Mouse (Mus musculus) stomach, embryonic 15.5 days (tissue): ENCODE data around the gene Mrpl28. TPM values are rescaled to one million over a fixed set of nuclear protein-coding genes. Genes with fewer than 3 reads are reported as not detected.
"Not testable (repeated sequence)": the region's sequence is repeated elsewhere in the genome, so short reads cannot be mapped to it uniquely, and the experiment has no call there.

ENCODE experiments used
- ATAC-seq: fragments of 200-750 bp; cut with Nextera tagmentation; 2 replicates; pipeline ENCODE4 v1.8.0; 2017; ENCODE audit warnings: low read depth, moderate number of reproducible peaks, moderate TSS enrichment; ENCODE audit not compliant: insufficient read depth, low FRiP score
- H3K27ac ChIP-seq: fragments of 300-500 bp; sonication (generic); 2 replicates; pipeline ENCODE4 v1.5.1; 2015; ENCODE audit warnings: mild to moderate bottlenecking, inconsistent platforms
- H3K27me3 ChIP-seq: fragments of 300-500 bp; sonication (generic); replicated peaks from 2 replicates; pipeline ENCODE4 v1.6.1; 2015; ENCODE audit warnings: inconsistent platforms
- H3K36me3 ChIP-seq: fragments of 300-500 bp; sonication (generic); 2 replicates; pipeline ENCODE4 v1.6.1; 2015; ENCODE audit warnings: inconsistent platforms
- H3K4me1 ChIP-seq: fragments of 300-500 bp; sonication (generic); 2 replicates; pipeline ENCODE4 v1.6.1; 2015; ENCODE audit warnings: inconsistent platforms
- H3K4me2 ChIP-seq: fragments of 300-500 bp; sonication (generic); 2 replicates; pipeline ENCODE4 v1.6.1; 2015; ENCODE audit warnings: mild to moderate bottlenecking, inconsistent platforms
- H3K4me3 ChIP-seq: fragments of 300-500 bp; sonication (generic); replicated peaks from 2 replicates; pipeline ENCODE4 v1.5.1; 2015; ENCODE audit warnings: inconsistent platforms
- H3K9ac ChIP-seq: fragments of 300-500 bp; sonication (generic); 2 replicates; pipeline ENCODE4 v1.6.1; 2015; ENCODE audit warnings: inconsistent platforms
- H3K9me3 ChIP-seq: fragments of 300-500 bp; sonication (generic); 2 replicates; pipeline ENCODE4 v1.6.1; 2016; ENCODE audit warnings: inconsistent platforms
- WGBS: fragments of 180-500 bp; shearing (Covaris S2); methylation state at CpG from one replicate; pipeline ENCODE4 v1.1.7; 2015; 5-methylcytosine and 5-hydroxymethylcytosine counted together
- polyA plus RNA-seq: library from polyadenylated mRNA; unstranded; fragments of >200 nt; fragmentation: Nextera tagmentation; extraction: Ambion mirVana; gene quantifications from 2 replicates; pipeline ENCODE4 v1.2.1, GENCODE M21; 2015

The Mrpl28 gene
- polyA plus RNA-seq: 199 and 208 TPM in 2 replicates

DNA sequence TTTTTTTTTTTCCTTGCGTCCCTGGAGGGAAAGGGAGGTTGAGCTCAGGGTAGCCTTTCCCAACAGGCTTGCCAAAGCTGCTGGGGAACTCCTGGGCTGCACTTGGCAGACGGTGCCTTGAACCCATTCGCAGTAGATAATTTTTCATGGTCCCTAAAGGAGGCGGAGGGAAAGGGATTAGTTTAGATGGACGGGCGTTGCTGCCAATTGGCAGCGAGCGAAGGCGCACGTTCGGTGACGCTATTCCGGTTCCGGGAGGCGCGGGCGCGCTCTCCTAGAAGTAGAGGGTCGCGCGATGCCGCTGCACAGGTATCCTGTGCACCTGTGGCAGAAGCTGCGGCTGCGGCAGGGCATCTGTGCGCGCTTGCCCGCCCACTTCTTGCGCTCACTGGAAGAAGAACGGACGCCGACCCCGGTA, at the start of gene Mrpl28:
Gene Mrpl28, plus strand, starts transcription at position 234 of the 418 bp plus-strand sequence.
- under 1% methylated on average over 32 of the region's 32 CpGs for WGBS
- Histone ChIP-seq H3K4me2 (peak within 1 kb of the TSS; percentile 70), H3K27ac (peak within 1 kb of the TSS; percentile 51; the same call in 1 of the 2 replicates), H3K27me3 (no peaks in the 10 kb centered on the region), H3K9ac (peak within 1 kb of the TSS; percentile 70), H3K4me1 (peaks cover 23% of the 10 kb centered on the region), H3K4me3 (peak within 1 kb of the TSS; percentile 86), H3K9me3 (no peaks in the 10 kb centered on the region), H3K36me3 (peaks cover 26% of the 10 kb centered on the region)
- ATAC-seq: peak; percentile 86

DNA sequence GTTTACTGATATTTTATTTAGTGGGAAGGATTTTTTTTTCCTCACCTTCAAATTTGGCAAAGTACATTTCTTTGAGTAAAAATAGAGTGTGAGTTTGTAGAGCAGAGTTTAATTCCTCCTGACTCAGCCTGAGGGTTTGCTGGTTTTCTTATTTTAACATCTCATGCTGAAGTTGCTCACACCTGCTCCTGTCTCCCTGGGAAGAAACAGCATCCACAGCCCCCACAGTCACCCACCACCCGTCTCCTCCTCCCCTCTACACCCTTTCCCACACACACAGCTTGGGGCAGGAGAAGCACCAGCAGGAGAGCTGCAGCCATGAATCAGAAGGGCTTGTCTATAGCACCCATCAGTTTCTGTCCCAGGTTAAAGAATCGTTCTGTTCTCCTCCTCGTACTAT, 48.1 kb upstream of the Mrpl28 start:
- H3K4me1 ChIP-seq: 0 out of 2 replicates have a peak, but pooled peaks cover under 1% of the 10 kb centered on the region
- H3K27ac ChIP-seq: no peak overlapping the region
- ATAC-seq: no peak
- no peak overlapping the region for H3K4me2 ChIP-seq
- no peaks in the 10 kb centered on the region for H3K27me3 ChIP-seq
- 58% methylated on average over 3 of the region's 3 CpGs for WGBS
- no peak overlapping the region for H3K9ac ChIP-seq
- H3K36me3 ChIP-seq: no peaks in the 10 kb centered on the region
- no peaks in the 10 kb centered on the region for H3K9me3 ChIP-seq
- H3K4me3 ChIP-seq: no peak overlapping the region

DNA sequence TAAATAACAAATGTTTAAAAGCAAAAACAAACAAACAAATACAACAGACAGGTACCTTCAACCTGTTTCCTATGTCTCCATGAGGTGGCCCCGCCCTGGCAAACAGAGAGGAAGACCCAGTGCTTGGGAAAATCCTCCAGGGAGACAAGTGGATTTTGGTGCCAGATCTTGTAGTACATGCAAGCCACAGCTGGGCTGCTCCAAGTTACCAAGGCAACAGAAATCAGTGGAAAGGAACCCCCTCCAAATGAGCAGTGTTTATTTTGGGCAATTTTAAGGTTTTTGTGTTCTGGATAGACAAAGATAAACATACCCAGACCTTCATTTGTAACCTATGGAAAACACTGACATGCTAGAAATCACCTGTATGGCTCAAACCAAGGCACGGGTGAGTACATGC, 44.4 kb upstream of the Mrpl28 start:
- Histone ChIP-seq H3K9ac (no peak overlapping the region), H3K4me1 (no peaks in the 10 kb centered on the region), H3K9me3 (no peaks in the 10 kb centered on the region), H3K27me3 (no peaks in the 10 kb centered on the region), H3K27ac (no peak overlapping the region), H3K4me3 (no peak overlapping the region), H3K36me3 (no peaks in the 10 kb centered on the region), H3K4me2 (no peak overlapping the region)
- WGBS: 59% methylated on average over 2 of the region's 2 CpGs
- no peak for ATAC-seq

DNA sequence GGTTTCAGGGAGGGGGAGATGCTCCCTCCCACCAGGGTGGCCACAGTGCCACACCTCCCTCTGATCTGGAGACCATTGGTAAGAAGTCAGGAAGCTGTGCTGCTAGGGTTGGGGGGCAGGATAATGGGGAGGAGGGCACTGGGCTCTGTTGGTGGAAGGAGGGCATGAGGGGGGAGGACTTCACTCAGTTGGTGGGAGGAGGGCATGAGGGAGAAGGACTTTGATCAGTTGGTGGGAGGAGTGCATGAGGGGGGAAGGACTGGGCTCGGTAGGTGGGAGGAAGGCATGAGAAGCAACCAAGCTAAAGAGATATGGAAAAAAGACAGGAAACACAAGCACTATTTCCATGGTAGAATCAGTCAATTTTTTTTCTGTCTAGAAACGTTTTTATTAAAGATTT, 42.4 kb upstream of the Mrpl28 start:
- Histone ChIP-seq H3K9me3 (no peaks in the 10 kb centered on the region), H3K4me3 (no peak overlapping the region), H3K4me2 (no peak overlapping the region), H3K27ac (no peak overlapping the region), H3K27me3 (no peaks in the 10 kb centered on the region), H3K9ac (no peak overlapping the region), H3K36me3 (no peaks in the 10 kb centered on the region), H3K4me1 (no peaks in the 10 kb centered on the region)
- no peak for ATAC-seq
- WGBS: 32% methylated on average over 2 of the region's 2 CpGs

DNA sequence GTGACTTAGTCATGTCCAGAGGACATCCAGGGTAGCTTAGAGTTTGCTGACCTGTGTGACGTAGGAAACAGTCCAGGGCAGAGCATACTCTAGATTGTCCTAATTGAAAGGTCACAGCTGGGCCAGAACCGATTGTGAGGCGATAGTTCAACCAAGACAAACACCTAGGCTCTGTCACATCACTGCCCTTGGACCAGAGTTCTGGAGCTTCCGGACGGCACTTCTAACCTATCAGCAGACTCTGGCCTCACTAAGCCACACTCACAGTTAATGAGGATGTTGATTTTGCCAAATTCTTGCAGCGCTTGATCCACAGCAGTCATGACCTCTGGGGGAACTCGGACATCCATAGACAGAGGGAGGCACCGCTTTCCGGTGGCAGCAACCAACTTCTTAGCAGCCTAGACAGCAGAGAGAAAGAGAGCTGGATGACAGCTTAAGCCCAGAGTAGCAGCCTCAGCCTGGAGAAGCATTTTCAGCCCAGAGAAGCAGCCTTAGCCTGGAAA, 36.2 kb upstream of the Mrpl28 start:
- Histone ChIP-seq H3K9me3 (no peaks in the 10 kb centered on the region), H3K27ac (no peak overlapping the region), H3K4me1 (no peaks in the 10 kb centered on the region), H3K27me3 (no peaks in the 10 kb centered on the region), H3K4me2 (no peak overlapping the region), H3K4me3 (no peak overlapping the region), H3K36me3 (no peaks in the 10 kb centered on the region), H3K9ac (no peak overlapping the region)
- ATAC-seq: no peak
- WGBS: 89% methylated on average over 9 of the region's 9 CpGs

DNA sequence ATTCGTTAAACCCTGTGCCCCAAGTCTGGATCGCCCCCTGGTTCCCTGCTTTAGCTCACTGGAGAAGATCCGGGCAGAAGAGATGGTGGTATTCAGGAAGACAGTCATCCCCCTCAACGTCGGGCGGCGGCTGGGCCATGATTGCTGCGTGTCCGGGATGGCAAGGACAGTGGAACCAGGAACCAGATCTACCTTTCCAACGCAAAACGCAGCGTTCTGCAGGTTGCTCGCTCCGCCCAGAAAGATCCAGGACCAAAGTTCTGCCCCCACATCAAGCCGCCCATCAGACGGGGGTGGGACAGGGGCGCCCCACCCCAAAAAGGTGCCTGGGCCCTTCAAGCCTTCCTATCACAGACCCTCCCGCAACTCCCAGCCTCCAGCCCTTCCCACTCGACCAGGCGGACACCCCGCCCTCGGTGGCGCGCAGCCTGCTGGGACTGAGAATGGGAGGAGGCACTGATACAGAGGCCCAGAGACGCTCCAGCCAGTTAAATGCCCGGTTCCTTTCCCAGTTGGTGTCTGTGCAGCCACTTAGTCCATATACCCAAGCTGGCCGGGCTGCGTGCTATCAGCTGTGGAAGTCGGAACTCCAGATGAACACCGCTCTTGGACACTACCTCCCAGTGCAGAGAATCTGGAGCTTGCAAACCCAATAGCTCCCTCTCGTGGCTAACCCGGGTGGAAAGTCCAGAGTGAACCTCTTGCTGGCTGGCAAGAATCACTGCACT, 33.2 kb upstream of the Mrpl28 start, which contains the start of gene Decr2:
Gene Decr2, minus strand, starts transcription at position 433 of the 728 bp plus-strand sequence.
- Histone ChIP-seq H3K27me3 (no peaks in the 10 kb centered on the region), H3K4me3 (peak within 1 kb of the TSS; percentile 53), H3K9me3 (no peaks in the 10 kb centered on the region), H3K4me2 (peak within 1 kb of the TSS; percentile 68), H3K9ac (peak within 1 kb of the TSS; percentile 47), H3K4me1 (no peaks in the 10 kb centered on the region), H3K27ac (peak within 1 kb of the TSS; percentile 93), H3K36me3 (no peaks in the 10 kb centered on the region)
- WGBS: 1% methylated on average over 32 of the region's 32 CpGs
- peak; percentile 94 for ATAC-seq

DNA sequence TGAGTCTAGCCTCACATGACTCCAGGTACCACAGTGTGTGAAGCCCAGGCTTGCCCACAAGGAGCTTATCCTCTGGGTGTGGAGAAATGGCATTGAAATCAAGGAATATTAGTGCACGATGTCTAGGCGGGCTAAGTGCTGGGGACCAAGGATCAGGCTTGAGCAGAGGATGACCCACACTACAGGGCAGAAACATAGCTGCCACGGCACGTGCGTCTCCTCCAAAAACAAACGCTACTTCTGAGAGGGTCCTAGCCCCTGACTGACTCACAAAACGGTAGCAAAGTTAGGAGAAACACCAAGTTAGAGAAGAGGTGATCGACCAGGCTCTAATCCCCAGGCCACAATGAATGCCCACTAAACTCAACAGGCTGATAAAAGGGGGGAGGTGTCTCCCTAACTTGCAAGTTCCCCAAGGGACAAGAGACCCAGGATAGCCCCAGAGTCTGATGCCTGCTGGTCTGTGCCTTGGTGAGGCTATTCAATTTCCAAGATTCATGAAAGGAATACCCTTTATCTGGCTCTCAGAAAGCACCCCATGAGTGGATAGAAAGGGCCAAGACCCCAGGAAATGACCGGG, 28.7 kb upstream of the Mrpl28 start:
- no peaks in the 10 kb centered on the region for H3K27me3 ChIP-seq
- peak overlapping the region; percentile 76 for H3K4me2 ChIP-seq
- ATAC-seq: no peak
- H3K27ac ChIP-seq: peak overlapping the region; percentile 77
- no peaks in the 10 kb centered on the region for H3K36me3 ChIP-seq
- no peaks in the 10 kb centered on the region for H3K9me3 ChIP-seq
- 23% methylated on average over 9 of the region's 9 CpGs for WGBS
- no peaks in the 10 kb centered on the region for H3K4me1 ChIP-seq
- H3K9ac ChIP-seq: peak overlapping the region; percentile 73
- peak overlapping the region; percentile 67 for H3K4me3 ChIP-seq

DNA sequence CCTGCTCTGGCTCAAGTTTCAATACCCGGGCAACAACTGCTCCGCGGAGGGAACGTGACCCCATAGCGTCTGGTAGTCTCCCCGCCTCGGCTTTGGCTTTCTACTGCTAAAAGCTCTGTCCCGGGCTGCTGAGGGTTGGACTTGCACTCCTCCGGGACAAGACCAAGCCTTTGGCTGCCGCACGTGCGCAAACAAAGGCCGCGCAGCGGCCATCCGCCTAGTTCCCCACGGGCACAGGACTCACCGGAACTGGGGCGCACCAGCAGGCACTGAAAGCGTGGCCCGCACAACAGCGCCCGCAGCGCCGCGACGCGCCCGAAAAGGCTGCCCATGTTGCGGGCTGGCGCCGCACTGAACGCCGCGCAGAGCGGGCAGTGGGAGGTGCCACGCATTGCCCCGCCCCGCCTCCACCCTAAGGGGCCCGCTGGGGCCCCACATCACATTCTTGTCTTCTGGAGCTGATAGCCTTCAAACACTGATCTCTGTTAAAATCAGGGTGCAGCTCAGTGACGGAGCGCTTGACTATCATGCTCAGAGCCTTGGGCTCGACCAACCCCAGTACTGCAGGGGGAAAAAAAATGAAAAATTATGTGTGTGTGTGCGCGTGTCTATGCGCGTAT, 28.1 kb upstream of the Mrpl28 start, which contains the start of gene Nme4:
Gene Nme4, minus strand, starts transcription at position 482 of the 620 bp plus-strand sequence.
- H3K4me1 ChIP-seq: no peaks in the 10 kb centered on the region
- H3K9me3 ChIP-seq: no peaks in the 10 kb centered on the region
- peak within 1 kb of the TSS; percentile 67 for H3K4me3 ChIP-seq
- H3K4me2 ChIP-seq: peak within 1 kb of the TSS; percentile 76
- H3K27ac ChIP-seq: peak within 1 kb of the TSS; percentile 77
- peak within 1 kb of the TSS; percentile 73 for H3K9ac ChIP-seq
- H3K27me3 ChIP-seq: no peaks in the 10 kb centered on the region
- ATAC-seq: peak; percentile 73
- WGBS: 1% methylated on average over 47 of the region's 47 CpGs
- H3K36me3 ChIP-seq: no peaks in the 10 kb centered on the region

DNA sequence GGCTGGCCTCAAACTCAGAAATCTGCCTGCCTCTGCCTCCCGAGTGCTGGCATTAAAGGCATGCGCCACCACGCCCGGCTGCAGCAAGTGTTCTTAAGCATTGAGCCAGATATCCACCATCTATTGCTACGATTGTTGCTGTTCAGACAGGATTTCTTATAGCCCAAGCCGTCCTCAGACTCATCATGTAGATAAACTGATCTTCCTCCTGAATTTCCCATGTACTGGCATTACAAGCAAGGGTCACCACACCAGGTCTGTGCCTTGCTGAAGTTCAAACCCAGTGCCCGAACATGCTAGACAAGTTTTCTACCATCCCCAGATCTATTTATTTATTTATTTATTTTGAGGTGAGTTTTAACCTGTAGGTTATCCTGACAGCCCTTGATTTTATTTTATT, 24.8 kb upstream of the Mrpl28 start:
- Histone ChIP-seq H3K4me1 (no peaks in the 10 kb centered on the region), H3K4me3 (no peak overlapping the region), H3K9ac (no peak overlapping the region), H3K4me2 (no peak overlapping the region), H3K36me3 (no peaks in the 10 kb centered on the region), H3K9me3 (no peaks in the 10 kb centered on the region), H3K27me3 (no peaks in the 10 kb centered on the region), H3K27ac (no peak overlapping the region)
- WGBS: 87% methylated on average over 7 of the region's 7 CpGs
- no peak for ATAC-seq

DNA sequence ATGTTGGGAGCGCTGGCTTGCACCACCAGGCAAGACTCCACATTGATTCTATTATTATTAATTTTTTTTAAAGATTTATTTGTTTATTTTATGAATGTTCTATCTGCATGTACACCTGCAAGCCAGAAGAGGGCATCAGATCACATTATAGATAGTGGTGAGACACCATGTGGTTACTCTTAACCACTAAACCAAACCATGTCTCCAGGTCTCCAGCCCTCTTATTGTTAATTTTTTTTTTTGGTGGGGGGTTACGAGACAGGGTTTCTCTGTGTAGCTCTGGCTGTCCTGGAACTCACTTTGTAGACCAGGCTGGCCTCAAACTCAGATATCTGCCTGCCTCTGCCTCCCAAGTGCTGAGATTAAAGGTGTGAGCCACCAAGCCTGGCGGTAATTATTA, 24.0 kb upstream of the Mrpl28 start:
- not testable (repeated sequence) for H3K4me3 ChIP-seq, H3K36me3 ChIP-seq, H3K4me1 ChIP-seq, H3K9ac ChIP-seq, H3K9me3 ChIP-seq, H3K27ac ChIP-seq, H3K27me3 ChIP-seq, ATAC-seq, H3K4me2 ChIP-seq
- WGBS: 62% methylated on average over 3 of the region's 3 CpGs

DNA sequence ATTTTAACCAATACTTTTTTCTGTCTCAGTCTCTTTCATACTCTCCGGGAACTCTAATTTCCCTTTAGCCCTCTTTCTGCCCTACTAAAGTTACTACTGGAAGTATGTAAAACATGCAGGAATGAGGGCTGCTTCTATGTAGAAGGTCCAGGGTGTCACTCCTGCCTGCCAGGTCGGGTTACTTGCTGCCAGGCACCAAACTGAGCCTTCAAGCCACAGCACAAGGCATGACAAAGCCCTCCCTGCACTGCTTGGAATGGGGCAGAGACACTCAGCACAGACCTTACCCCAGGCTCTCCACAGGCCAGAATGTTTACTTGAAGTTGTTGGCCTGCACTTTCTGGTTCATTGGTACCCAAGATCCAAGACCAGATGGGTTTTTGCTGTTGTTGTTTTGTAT, 23.1 kb upstream of the Mrpl28 start:
- H3K9me3 ChIP-seq: no peaks in the 10 kb centered on the region
- no peak overlapping the region for H3K27ac ChIP-seq
- no peaks in the 10 kb centered on the region for H3K36me3 ChIP-seq
- H3K4me2 ChIP-seq: no peak overlapping the region
- no peak for ATAC-seq
- no peak overlapping the region for H3K4me3 ChIP-seq
- no peaks in the 10 kb centered on the region for H3K27me3 ChIP-seq
- no peak overlapping the region for H3K9ac ChIP-seq
- 37% methylated on average over 2 of the region's 2 CpGs for WGBS
- H3K4me1 ChIP-seq: no peaks in the 10 kb centered on the region

DNA sequence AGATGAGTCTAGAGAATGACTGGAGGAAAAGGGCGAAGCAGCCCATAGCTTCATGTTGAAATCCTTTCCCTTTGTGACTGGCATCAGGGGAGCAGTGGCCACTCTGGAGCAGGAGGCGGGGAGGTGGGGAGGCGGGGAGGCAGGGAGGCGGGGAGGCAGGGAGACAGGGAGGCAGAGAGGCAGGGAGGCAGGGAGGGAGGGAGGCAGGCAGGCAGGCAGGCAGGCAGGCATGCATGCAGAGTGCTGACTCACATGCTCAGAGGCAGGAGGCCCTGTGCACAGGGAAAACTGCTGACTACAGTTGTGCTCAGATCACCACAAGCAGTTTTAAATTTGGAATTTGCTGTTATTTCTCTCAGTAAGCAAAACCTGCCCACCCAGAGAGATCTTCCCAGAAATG, 21.8 kb upstream of the Mrpl28 start:
- 47% methylated on average over 4 of the region's 4 CpGs for WGBS
- ATAC-seq: no peak
- no peak overlapping the region for H3K4me2 ChIP-seq

More for the DNA sequence above, 21.8 kb upstream of the Mrpl28 start:
- Histone ChIP-seq H3K27ac (no peak overlapping the region), H3K27me3 (no peaks in the 10 kb centered on the region), H3K4me1 (no peaks in the 10 kb centered on the region), H3K9ac (no peak overlapping the region), H3K4me3 (no peak overlapping the region), H3K9me3 (no peaks in the 10 kb centered on the region), H3K36me3 (no peaks in the 10 kb centered on the region)
